Mouse (Mus musculus) forebrain, embryonic 13.5 days (tissue): ENCODE results near the gene Cul4b. TPM values are rescaled to one million over a fixed set of nuclear protein-coding genes. Genes with fewer than 3 reads are reported as not detected.

Experiments used
- ATAC-seq: fragments of 200-750 bp; cut with Nextera tagmentation; 2 replicates; pipeline ENCODE4 v1.8.0; 2017
- H3K27ac ChIP-seq: fragments of 300-500 bp; sonication (generic); 2 replicates; pipeline ENCODE4 v1.5.1; 2015; ENCODE audit warnings: inconsistent platforms, mild to moderate bottlenecking, moderate library complexity
- H3K27me3 ChIP-seq: fragments of 300-500 bp; sonication (generic); 2 replicates; pipeline ENCODE4 v1.6.1; 2015; ENCODE audit warnings: mild to moderate bottlenecking, inconsistent platforms
- H3K36me3 ChIP-seq: fragments of 300-500 bp; sonication (generic); 2 replicates; pipeline ENCODE4 v1.6.1; 2015; ENCODE audit warnings: mild to moderate bottlenecking, inconsistent platforms; ENCODE audit not compliant: poor library complexity, severe bottlenecking
- H3K4me1 ChIP-seq: fragments of 300-500 bp; sonication (generic); 2 replicates; pipeline ENCODE4 v1.6.1; 2015; ENCODE audit warnings: inconsistent platforms
- H3K4me2 ChIP-seq: fragments of 300-500 bp; sonication (generic); 2 replicates; pipeline ENCODE4 v1.6.1; 2015; ENCODE audit warnings: inconsistent platforms, mild to moderate bottlenecking, moderate library complexity
- H3K4me3 ChIP-seq: fragments of 300-500 bp; sonication (generic); 2 replicates; pipeline ENCODE4 v1.5.1; 2015; ENCODE audit warnings: mild to moderate bottlenecking, inconsistent platforms
- H3K9ac ChIP-seq: fragments of 300-500 bp; sonication (generic); 2 replicates; pipeline ENCODE4 v1.6.1; 2015; ENCODE audit warnings: mild to moderate bottlenecking, inconsistent platforms
- H3K9me3 ChIP-seq: fragments of 300-500 bp; sonication (generic); replicated peaks from 2 replicates; pipeline ENCODE4 v1.6.1; 2016; ENCODE audit warnings: inconsistent platforms
- WGBS: fragments of 180-500 bp; shearing (Covaris S2); methylation state at CpG from one replicate; pipeline ENCODE4 v1.1.7; 2015; 5-methylcytosine and 5-hydroxymethylcytosine counted together
- polyA plus RNA-seq: library from polyadenylated mRNA; unstranded; fragments of >200 nt; fragmentation: Nextera tagmentation; extraction: Ambion mirVana; gene quantifications from 2 replicates; pipeline ENCODE4 v1.2.1, GENCODE M21; 2015

Cul4b gene
- 22.1 and 23.6 TPM in 2 replicates for polyA plus RNA-seq

GRCm38 (mm10) chrX:38576078-38576477 is at the start of gene Cul4b:
Cul4b (minus strand) TSS chrX:38576196.
- 91% methylated on average over 15 of the region's 15 CpGs for WGBS
- Histone ChIP-seq H3K4me2 (no peak within 1 kb of the TSS), H3K9me3 (no peaks in the 10 kb centered on the region), H3K4me3 (no peak within 1 kb of the TSS), H3K9ac (no peak within 1 kb of the TSS), H3K27me3 (no peaks in the 10 kb centered on the region), H3K27ac (no peak within 1 kb of the TSS), H3K36me3 (no peaks in the 10 kb centered on the region), H3K4me1 (no peaks in the 10 kb centered on the region)
- no peak for ATAC-seq

- Histone ChIP-seq H3K36me3 (no peaks in the 10 kb centered on the region), H3K9ac (peak overlapping the region; percentile 63), H3K9me3 (no peaks in the 10 kb centered on the region), H3K27me3 (no peaks in the 10 kb centered on the region), H3K27ac (peak overlapping the region; percentile 77), H3K4me3 (peak overlapping the region; percentile 50), H3K4me1 (no peaks in the 10 kb centered on the region), H3K4me2 (peak overlapping the region; percentile 61)
- peak; percentile 75 for ATAC-seq
- 18% methylated on average over 3 of the region's 3 CpGs for WGBS
Measured at GRCm38 (mm10) chrX:38600995-38601369, 25.0 kb upstream of the Cul4b start.

- no peaks in the 10 kb centered on the region for H3K36me3 ChIP-seq
- H3K9me3 ChIP-seq: no peaks in the 10 kb centered on the region
- H3K27me3 ChIP-seq: no peaks in the 10 kb centered on the region
- H3K4me3 ChIP-seq: peak within 1 kb of the TSS; percentile 50
- peak within 1 kb of the TSS; percentile 61 for H3K4me2 ChIP-seq
- H3K9ac ChIP-seq: peak within 1 kb of the TSS; percentile 63
- WGBS: 24% methylated on average over 26 of the region's 26 CpGs
- ATAC-seq: peak; percentile 95
- no peaks in the 10 kb centered on the region for H3K4me1 ChIP-seq
- H3K27ac ChIP-seq: peak within 1 kb of the TSS; percentile 77
Measured at GRCm38 (mm10) chrX:38600177-38600994, 24.4 kb upstream of the Cul4b start, which contains the start of gene Mcts1. Mcts1 (plus strand) TSS chrX:38600578.

GRCm38 (mm10) chrX:38593180-38593889 is 17.3 kb upstream of the Cul4b start:
- H3K4me3 ChIP-seq: no peak overlapping the region
- 58% methylated on average over 5 of the region's 5 CpGs for WGBS
- no peaks in the 10 kb centered on the region for H3K27me3 ChIP-seq
- H3K4me1 ChIP-seq: no peaks in the 10 kb centered on the region
- H3K4me2 ChIP-seq: no peak overlapping the region
- H3K9me3 ChIP-seq: no peaks in the 10 kb centered on the region
- H3K9ac ChIP-seq: no peak overlapping the region
- ATAC-seq: no peak
- no peaks in the 10 kb centered on the region for H3K36me3 ChIP-seq
- no peak overlapping the region for H3K27ac ChIP-seq

GRCm38 (mm10) chrX:38591749-38592148 is 15.8 kb upstream of the Cul4b start:
- no peak overlapping the region for H3K27ac ChIP-seq
- no peak overlapping the region for H3K4me2 ChIP-seq
- no peak overlapping the region for H3K9ac ChIP-seq
- no peaks in the 10 kb centered on the region for H3K27me3 ChIP-seq
- no peak overlapping the region for H3K4me3 ChIP-seq
- no peaks in the 10 kb centered on the region for H3K36me3 ChIP-seq
- ATAC-seq: no peak
- WGBS: 86% methylated on average over 3 of the region's 3 CpGs
- no peaks in the 10 kb centered on the region for H3K4me1 ChIP-seq
- H3K9me3 ChIP-seq: no peaks in the 10 kb centered on the region

- H3K4me3 ChIP-seq: no peak overlapping the region
- no peaks in the 10 kb centered on the region for H3K4me1 ChIP-seq
- WGBS: 61% methylated on average over 4 of the region's 4 CpGs
- H3K4me2 ChIP-seq: no peak overlapping the region
- H3K27ac ChIP-seq: no peak overlapping the region
- H3K36me3 ChIP-seq: no peaks in the 10 kb centered on the region
- no peaks in the 10 kb centered on the region for H3K9me3 ChIP-seq
- H3K9ac ChIP-seq: no peak overlapping the region
- no peaks in the 10 kb centered on the region for H3K27me3 ChIP-seq
- no peak for ATAC-seq
Measured at GRCm38 (mm10) chrX:38589827-38590226, 13.8 kb upstream of the Cul4b start.

GRCm38 (mm10) chrX:38583261-38583660 is 7.3 kb upstream of the Cul4b start:
- ATAC-seq: no peak
- Histone ChIP-seq H3K27ac (no peak overlapping the region), H3K27me3 (no peaks in the 10 kb centered on the region), H3K9ac (no peak overlapping the region), H3K4me1 (no peaks in the 10 kb centered on the region), H3K4me3 (no peak overlapping the region), H3K9me3 (no peaks in the 10 kb centered on the region), H3K36me3 (no peaks in the 10 kb centered on the region), H3K4me2 (no peak overlapping the region)

- H3K27ac ChIP-seq: no peak overlapping the region
- WGBS: 100% methylated on average over 1 of the region's 1 CpGs
- H3K4me2 ChIP-seq: no peak overlapping the region
- no peak overlapping the region for H3K9ac ChIP-seq
- no peaks in the 10 kb centered on the region for H3K9me3 ChIP-seq
- H3K4me3 ChIP-seq: no peak overlapping the region
- H3K27me3 ChIP-seq: no peaks in the 10 kb centered on the region
- H3K36me3 ChIP-seq: no peaks in the 10 kb centered on the region
- no peaks in the 10 kb centered on the region for H3K4me1 ChIP-seq
- ATAC-seq: no peak
Measured at GRCm38 (mm10) chrX:38581140-38581539, 5.1 kb upstream of the Cul4b start.

- Histone ChIP-seq H3K9me3 (no peaks in the 10 kb centered on the region), H3K36me3 (no peaks in the 10 kb centered on the region), H3K9ac (no peak overlapping the region), H3K4me2 (no peak overlapping the region), H3K27me3 (no peaks in the 10 kb centered on the region), H3K4me1 (peaks cover 2% of the 10 kb centered on the region), H3K27ac (no peak overlapping the region), H3K4me3 (no peak overlapping the region)
- no peak for ATAC-seq
- WGBS: 72% methylated on average over 6 of the region's 6 CpGs
Measured at GRCm38 (mm10) chrX:38566521-38567205, 9.3 kb downstream of the Cul4b start.

- Histone ChIP-seq H3K27ac (peak overlapping the region; percentile 51), H3K9me3 (no peaks in the 10 kb centered on the region), H3K4me2 (peak overlapping the region; percentile 67), H3K9ac (peak overlapping the region; percentile 48; the same call in 1 of the 2 replicates), H3K4me3 (peak overlapping the region; percentile 51), H3K27me3 (no peaks in the 10 kb centered on the region), H3K4me1 (peaks cover 2% of the 10 kb centered on the region), H3K36me3 (no peaks in the 10 kb centered on the region)
- ATAC-seq: no peak
- WGBS: 18% methylated on average over 8 of the region's 8 CpGs
Measured at GRCm38 (mm10) chrX:38565176-38565542, 10.8 kb downstream of the Cul4b start.

- Histone ChIP-seq H3K27me3 (no peaks in the 10 kb centered on the region), H3K4me1 (peaks cover 2% of the 10 kb centered on the region), H3K27ac (peak overlapping the region; percentile 92), H3K9ac (peak overlapping the region; percentile 72), H3K36me3 (peaks cover 4% of the 10 kb centered on the region; the same call in 1 of the 2 replicates), H3K4me2 (peak overlapping the region; percentile 67), H3K9me3 (no peaks in the 10 kb centered on the region), H3K4me3 (peak overlapping the region; percentile 51)
- ATAC-seq: peak; percentile 96
- WGBS: 18% methylated on average over 20 of the region's 52 CpGs
Measured at GRCm38 (mm10) chrX:38564542-38565175, 11.3 kb downstream of the Cul4b start.
